Mouse (Mus musculus) spleen, postnatal 36 days (tissue): Measurements from ENCODE around the gene 1110017D15Rik.
A peak's percentile ranks its signal among the peaks of the same experiment; 100 is the strongest.

Source experiments
- DNase-seq, 2 experiments: peaks; one replicate each; pipeline ENCODE4 v3.0.0; 2022; ENCODE audit warnings: low spot score in 2 of 2, mixed read lengths in 1 of 2

1110017D15Rik gene

GRCm38 (mm10) chr4:41480254-41480653 lies 36.9 kb downstream of the 1110017D15Rik start:
- DNase-seq: no peak

GRCm38 (mm10) chr4:41479456-41479804 lies 37.7 kb downstream of the 1110017D15Rik start:
- DNase-seq: no peak

GRCm38 (mm10) chr4:41478751-41479455 lies 38.2 kb downstream of the 1110017D15Rik start:
- no peak for DNase-seq

GRCm38 (mm10) chr4:41477648-41478160 lies 39.4 kb downstream of the 1110017D15Rik start:
- DNase-seq: no peak

GRCm38 (mm10) chr4:41471384-41471689 lies 45.8 kb downstream of the 1110017D15Rik start:
- DNase-seq: no peak

- DNase-seq: no peak
Measured at GRCm38 (mm10) chr4:41470684-41471383, 46.3 kb downstream of the 1110017D15Rik start.

GRCm38 (mm10) chr4:41470051-41470683 lies 47.0 kb downstream of the 1110017D15Rik start:
- DNase-seq: no peak

- no peak for DNase-seq
Measured at GRCm38 (mm10) chr4:41469199-41469598, 47.9 kb downstream of the 1110017D15Rik start.

- peak; percentile 12 for DNase-seq
Measured at GRCm38 (mm10) chr4:41468396-41469080, 48.6 kb downstream of the 1110017D15Rik start.

- DNase-seq: no peak
Measured at GRCm38 (mm10) chr4:41465287-41465665, 51.9 kb downstream of the 1110017D15Rik start.

GRCm38 (mm10) chr4:41464345-41465286 lies 52.5 kb downstream of the 1110017D15Rik start, which contains the start of the genes Kif24 and Nudt2:
Gene Kif24 (minus strand): TSS chr4:41464887.
Gene Nudt2 (plus strand): TSS chr4:41465151.
- peak; percentile 99 for DNase-seq

- peak; percentile 25 to 37 for DNase-seq
Measured at GRCm38 (mm10) chr4:41463051-41463738, 53.9 kb downstream of the 1110017D15Rik start.

- no peak for DNase-seq
Measured at GRCm38 (mm10) chr4:41460690-41461089, 56.4 kb downstream of the 1110017D15Rik start.
